Mouse (Mus musculus) activated CD4-positive, CD25-positive, alpha-beta regulatory T cell, adult 4 months (primary cell): Measurements from ENCODE around the gene Magi2. TPM values are rescaled to one million over a fixed set of nuclear protein-coding genes. Genes with fewer than 3 reads are reported as not detected.
"Not testable (repeated sequence)": the region's sequence is repeated elsewhere in the genome, so short reads cannot be mapped to it uniquely, and the experiment has no call there.

ENCODE experiments used
- ATAC-seq: one replicate; pipeline ENCODE4 v1.8.0; 2017
- polyA plus RNA-seq, 2 experiments: library from polyadenylated mRNA; unstranded; fragments of 100-300 nt; shearing (Covaris generic); gene quantifications; one replicate each; pipeline ENCODE4 v1.2.1; 2017

Magi2 gene
- polyA plus RNA-seq, 2 experiments from 2014 or later, result 0.11 to 0.54 TPM

GRCm38 (mm10) chr5:20676193-20676871 is 1449.5 kb downstream of the Magi2 start:
- no peak for ATAC-seq

- ATAC-seq, result no peak
Observed at GRCm38 (mm10) chr5:20677246-20677645, 1450.4 kb downstream of the Magi2 start.

GRCm38 (mm10) chr5:20678573-20678972 is 1451.7 kb downstream of the Magi2 start:
- no peak for ATAC-seq

GRCm38 (mm10) chr5:20679920-20680319 is 1453.1 kb downstream of the Magi2 start:
- ATAC-seq, result no peak

GRCm38 (mm10) chr5:20680833-20681530 is 1454.1 kb downstream of the Magi2 start:
- peak; percentile 63 for ATAC-seq

- no peak for ATAC-seq
Observed at GRCm38 (mm10) chr5:20681660-20682059, 1454.8 kb downstream of the Magi2 start.

GRCm38 (mm10) chr5:20682208-20682607 is 1455.4 kb downstream of the Magi2 start:
- ATAC-seq, result no peak

- no peak for ATAC-seq
Observed at GRCm38 (mm10) chr5:20684112-20684511, 1457.3 kb downstream of the Magi2 start.

GRCm38 (mm10) chr5:20692230-20692629 is 1465.4 kb downstream of the Magi2 start:
- ATAC-seq, result no peak

- ATAC-seq, result no peak
Observed at GRCm38 (mm10) chr5:20699116-20699515, 1472.3 kb downstream of the Magi2 start.

- ATAC-seq, result peak; percentile 86
Observed at GRCm38 (mm10) chr5:20701483-20702421, 1474.9 kb downstream of the Magi2 start.

GRCm38 (mm10) chr5:20702480-20703303 is 1475.9 kb downstream of the Magi2 start:
- peak; percentile 30 for ATAC-seq

- ATAC-seq, result no peak
Observed at GRCm38 (mm10) chr5:20703304-20703700, 1476.5 kb downstream of the Magi2 start.

- ATAC-seq, result no peak
Observed at GRCm38 (mm10) chr5:20703971-20704575, 1477.2 kb downstream of the Magi2 start.

- no peak for ATAC-seq
Observed at GRCm38 (mm10) chr5:20704886-20705285, 1478.0 kb downstream of the Magi2 start.

- ATAC-seq, result not testable (repeated sequence)
Observed at GRCm38 (mm10) chr5:20706322-20707282, 1479.8 kb downstream of the Magi2 start.

GRCm38 (mm10) chr5:20710845-20711244 is 1484.0 kb downstream of the Magi2 start:
- ATAC-seq, result not testable (repeated sequence)

- ATAC-seq, result not testable (repeated sequence)
Observed at GRCm38 (mm10) chr5:20714619-20715018, 1487.8 kb downstream of the Magi2 start.

- not testable (repeated sequence) for ATAC-seq
Observed at GRCm38 (mm10) chr5:20715980-20716379, 1489.1 kb downstream of the Magi2 start.

- ATAC-seq, result no peak
Observed at GRCm38 (mm10) chr5:20720201-20720900, 1493.5 kb downstream of the Magi2 start.
